In the genomic region with DNA sequence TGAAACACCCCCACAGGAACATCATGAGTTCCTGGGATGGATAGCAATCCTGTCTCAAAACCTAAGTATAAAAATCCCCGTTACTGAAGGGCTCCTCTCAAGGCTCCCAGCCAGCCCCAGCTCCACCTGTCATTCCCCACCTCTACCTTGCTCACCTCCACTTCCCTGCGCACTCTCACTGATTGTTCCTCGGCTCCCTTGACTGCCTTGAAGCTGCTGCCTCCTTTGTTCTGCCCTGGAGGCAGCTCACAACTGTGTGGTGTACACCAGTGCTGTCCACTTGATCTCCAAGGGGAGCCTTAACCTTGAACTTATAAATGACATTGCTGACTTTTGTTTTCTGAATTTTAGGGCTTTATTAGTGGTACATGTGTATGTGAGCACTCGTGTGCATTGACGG, we compare ENCODE assay signal across 1 mouse cellular context.
TF ChIP-seq lines count a peak whose summit lies in the region.

No protein-coding gene starts in this region.

TF ChIP-seq in myocyte, 11 proteins besides CTCF, POLR2A, EP300 and RAD21 (continued from another document):
- TF ChIP-seq MYOD1 (IDR thresholded peaks at IDR 0.05; ENCODE audit: control insufficient read depth in 1 of 3, insufficient read length in 2 of 3, low read depth in 2 of 3): no peak
- TF ChIP-seq TCF3 (IDR thresholded peaks at IDR 0.05; ENCODE audit: insufficient read length, low read depth): no peak
- TF ChIP-seq SRF (IDR thresholded peaks at IDR 0.05; ENCODE audit: control insufficient read depth, insufficient read length, low read depth): no peak
- no peak for TF ChIP-seq MAX (IDR thresholded peaks at IDR 0.05; ENCODE audit: low read depth)
- TF ChIP-seq MYOG (IDR thresholded peaks at IDR 0.05; ENCODE audit: control insufficient read depth in 1 of 3, insufficient read depth in 1 of 3, insufficient read length in 2 of 3, low read depth in 2 of 3): no peak
- TF ChIP-seq CEBPB (IDR thresholded peaks at IDR 0.05; ENCODE audit: insufficient read depth, poor library complexity, severe bottlenecking): no peak
- TF ChIP-seq REST (IDR thresholded peaks at IDR 0.05; ENCODE audit: insufficient read depth, insufficient read length): no peak
